Mouse (Mus musculus) testis, adult 2 months (tissue): ENCODE measurements around the gene Akap2. TPM values are rescaled to one million over a fixed set of nuclear protein-coding genes. Genes with fewer than 3 reads are reported as not detected.

Source experiments
- H3K27ac ChIP-seq: fragments of 200-500 bp; 2 replicates; pipeline ENCODE4 v1.5.1; 2012; ENCODE audit warnings: low read depth, low read length; ENCODE audit not compliant: control insufficient read depth, insufficient read depth
- H3K27me3 ChIP-seq: fragments of 200-500 bp; 2 replicates; pipeline ENCODE4 v1.6.1; 2012; ENCODE audit warnings: mild to moderate bottlenecking, low read length, moderate library complexity; ENCODE audit not compliant: control insufficient read depth, insufficient read depth
- H3K36me3 ChIP-seq: fragments of 200-500 bp; 2 replicates; pipeline ENCODE4 v1.6.1; 2012; ENCODE audit warnings: mild to moderate bottlenecking, low read length; ENCODE audit not compliant: control insufficient read depth, insufficient read depth
- H3K4me1 ChIP-seq: fragments of 200-500 bp; 2 replicates; pipeline ENCODE4 v1.6.1; 2012; ENCODE audit warnings: low read length; ENCODE audit not compliant: control insufficient read depth, insufficient read depth
- H3K4me3 ChIP-seq: fragments of 200-500 bp; 2 replicates; pipeline ENCODE4 v1.5.1; 2012; ENCODE audit warnings: low read depth, mild to moderate bottlenecking, low read length, moderate library complexity, mixed read lengths; ENCODE audit not compliant: control insufficient read depth
- CTCF ChIP-seq: fragments of 200-500 bp; IDR thresholded peaks from 2 replicates; pipeline ENCODE4 v1.5.1; 2012; ENCODE audit warnings: low read depth, mild to moderate bottlenecking, inconsistent platforms, low read length, moderate library complexity; ENCODE audit not compliant: control insufficient read depth, insufficient read depth, insufficient replicate concordance
- POLR2A ChIP-seq: fragments of 200-500 bp; IDR thresholded peaks from 2 replicates; pipeline ENCODE4 v1.6.1; 2012; ENCODE audit warnings: low read depth, mild to moderate bottlenecking, inconsistent platforms, low read length, moderate library complexity; ENCODE audit not compliant: control insufficient read depth
- polyA plus RNA-seq: library from polyadenylated mRNA; depleted of rRNA; stranded (reverse); fragments of >200 nt; gene quantifications from 2 replicates; pipeline ENCODE4 v1.2.3, GENCODE M21; 2012

Akap2 gene
- polyA plus RNA-seq, 1 experiment, result 18.1 TPM

- Histone ChIP-seq H3K4me3 (no peak overlapping the region), H3K36me3 (no peaks in the 10 kb centered on the region), H3K27me3 (no peaks in the 10 kb centered on the region), H3K4me1 (no peaks in the 10 kb centered on the region), H3K27ac (no peak overlapping the region)
- TF ChIP-seq CTCF, result no peak
Observed at GRCm38 (mm10) chr4:57845541-57846210, 128.2 kb downstream of the Akap2 start.

GRCm38 (mm10) chr4:57846381-57846990, 129.0 kb downstream of the Akap2 start:
- Histone ChIP-seq H3K27me3 (no peaks in the 10 kb centered on the region), H3K4me3 (no peak overlapping the region), H3K4me1 (no peaks in the 10 kb centered on the region), H3K27ac (no peak overlapping the region), H3K36me3 (no peaks in the 10 kb centered on the region)
- no peak for TF ChIP-seq POLR2A
- no peak for TF ChIP-seq CTCF

GRCm38 (mm10) chr4:57846991-57847422, 129.6 kb downstream of the Akap2 start:
- Histone ChIP-seq H3K4me3 (no peak overlapping the region), H3K27me3 (no peaks in the 10 kb centered on the region), H3K36me3 (no peaks in the 10 kb centered on the region), H3K27ac (no peak overlapping the region), H3K4me1 (no peaks in the 10 kb centered on the region)
- no peak for TF ChIP-seq CTCF
- TF ChIP-seq POLR2A, result no peak

- Histone ChIP-seq H3K4me1 (no peaks in the 10 kb centered on the region), H3K27me3 (no peaks in the 10 kb centered on the region), H3K36me3 (no peaks in the 10 kb centered on the region), H3K4me3 (no peak overlapping the region), H3K27ac (no peak overlapping the region)
- TF ChIP-seq POLR2A (no peak), CTCF (no peak)
Observed at GRCm38 (mm10) chr4:57847676-57848075, 130.2 kb downstream of the Akap2 start.

GRCm38 (mm10) chr4:57849465-57849864, 132.0 kb downstream of the Akap2 start:
- TF ChIP-seq POLR2A (no peak), CTCF (no peak; the same call in 1 of the 2 replicates)

GRCm38 (mm10) chr4:57851731-57852130, 134.3 kb downstream of the Akap2 start:
- no peaks in the 10 kb centered on the region for H3K27me3 ChIP-seq
- H3K4me3 ChIP-seq, result no peak overlapping the region
- H3K4me1 ChIP-seq, result peaks cover 3% of the 10 kb centered on the region
- H3K27ac ChIP-seq, result no peak overlapping the region
- no peaks in the 10 kb centered on the region for H3K36me3 ChIP-seq
- TF ChIP-seq POLR2A, result no peak

More at GRCm38 (mm10) chr4:57849465-57849864, 132.0 kb downstream of the Akap2 start:
- Histone ChIP-seq H3K4me3 (no peak overlapping the region), H3K36me3 (no peaks in the 10 kb centered on the region), H3K27me3 (no peaks in the 10 kb centered on the region), H3K27ac (no peak overlapping the region), H3K4me1 (no peaks in the 10 kb centered on the region; the same call in 1 of the 2 replicates)

GRCm38 (mm10) chr4:57852461-57853040, 135.1 kb downstream of the Akap2 start:
- H3K36me3 ChIP-seq, result no peaks in the 10 kb centered on the region
- H3K27ac ChIP-seq, result no peak overlapping the region

More at GRCm38 (mm10) chr4:57852461-57853040, 135.1 kb downstream of the Akap2 start:
- Histone ChIP-seq H3K27me3 (no peaks in the 10 kb centered on the region), H3K4me1 (peaks cover 3% of the 10 kb centered on the region), H3K4me3 (no peak overlapping the region)
- TF ChIP-seq POLR2A, result no peak
- no peak for TF ChIP-seq CTCF
